Mouse (Mus musculus): ENCODE data around the gene Nfic. TPM values are rescaled to one million over a fixed set of nuclear protein-coding genes. Genes with fewer than 3 reads are reported as not detected.
A peak's percentile ranks its signal among the peaks of the same experiment; 100 is the strongest.

Gene Nfic
- polyA plus RNA-seq, 1 experiment from 2014 or later = 82.8 TPM

GRCm38 (mm10) chr10:81464405-81465264 lies 9.2 kb upstream of the Nfic start:
- Histone ChIP-seq H3K27ac (no peak overlapping the region), H3K36me3 (no peaks in the 10 kb centered on the region), H3K4me2 (replicated peaks) (peak overlapping the region; percentile 61), H3K4me3 (peak overlapping the region; percentile 41), H3K9me3 (no peaks in the 10 kb centered on the region), H3K4me1 (peaks cover 14% of the 10 kb centered on the region), H3K27me3 (peaks cover 100% of the 10 kb centered on the region), H3K9ac (no peak overlapping the region; the same call in 1 of the 2 replicates)
- 4% methylated on average over 28 of the region's 33 CpGs for WGBS
- peak; percentile 62 for ATAC-seq (ENCODE audit: low FRiP score, low read depth)

- H3K9me3 ChIP-seq = no peaks in the 10 kb centered on the region
- no peak for ATAC-seq (ENCODE audit: low FRiP score, low read depth)
- H3K4me2 ChIP-seq (replicated peaks) = 0 out of 2 replicates have a peak overlapping the region, but pooled peaks have one; percentile 61
- peaks cover 100% of the 10 kb centered on the region for H3K27me3 ChIP-seq
- H3K4me1 ChIP-seq = peaks cover 14% of the 10 kb centered on the region
- H3K4me3 ChIP-seq = no peak overlapping the region
- H3K27ac ChIP-seq = no peak overlapping the region
- WGBS = 62% methylated on average over 4 of the region's 4 CpGs
- H3K36me3 ChIP-seq = no peaks in the 10 kb centered on the region
- no peak overlapping the region for H3K9ac ChIP-seq
These were observed 8.1 kb upstream of the Nfic start for GRCm38 (mm10) chr10:81463531-81463930.

GRCm38 (mm10) chr10:81462917-81463316 lies 7.5 kb upstream of the Nfic start:
- Histone ChIP-seq H3K9me3 (no peaks in the 10 kb centered on the region), H3K9ac (no peak overlapping the region), H3K27me3 (peaks cover 100% of the 10 kb centered on the region), H3K4me3 (no peak overlapping the region), H3K4me1 (peaks cover 14% of the 10 kb centered on the region), H3K27ac (no peak overlapping the region), H3K36me3 (no peaks in the 10 kb centered on the region), H3K4me2 (replicated peaks) (no peak overlapping the region)
- 75% methylated on average over 7 of the region's 7 CpGs for WGBS
- no peak for ATAC-seq (ENCODE audit: low FRiP score, low read depth)

GRCm38 (mm10) chr10:81462415-81462804 lies 7.0 kb upstream of the Nfic start:
- no peak for ATAC-seq (ENCODE audit: low FRiP score, low read depth)
- no peaks in the 10 kb centered on the region for H3K9me3 ChIP-seq
- no peak overlapping the region for H3K4me2 ChIP-seq (replicated peaks)
- peak overlapping the region; percentile 8; the same call in 1 of the 2 replicates for H3K4me3 ChIP-seq
- H3K4me1 ChIP-seq = peaks cover 14% of the 10 kb centered on the region
- WGBS = 37% methylated on average over 7 of the region's 7 CpGs
- peaks cover 100% of the 10 kb centered on the region for H3K27me3 ChIP-seq
- H3K27ac ChIP-seq = no peak overlapping the region
- no peak overlapping the region for H3K9ac ChIP-seq
- no peaks in the 10 kb centered on the region for H3K36me3 ChIP-seq

- H3K27ac ChIP-seq = no peak overlapping the region
- H3K4me3 ChIP-seq = peak overlapping the region; percentile 8; the same call in 1 of the 2 replicates
- H3K4me2 ChIP-seq (replicated peaks) = peak overlapping the region; percentile 37; the same call in 1 of the 2 replicates
- peaks cover 14% of the 10 kb centered on the region for H3K4me1 ChIP-seq
- no peak for ATAC-seq (ENCODE audit: low FRiP score, low read depth)
- H3K9ac ChIP-seq = no peak overlapping the region
- peaks cover 100% of the 10 kb centered on the region for H3K27me3 ChIP-seq
- WGBS = 6% methylated on average over 16 of the region's 16 CpGs
- no peaks in the 10 kb centered on the region for H3K36me3 ChIP-seq
- H3K9me3 ChIP-seq = no peaks in the 10 kb centered on the region
These were observed 6.4 kb upstream of the Nfic start for GRCm38 (mm10) chr10:81461673-81462414.

- H3K27me3 ChIP-seq = peaks cover 100% of the 10 kb centered on the region
- H3K4me1 ChIP-seq = peaks cover 14% of the 10 kb centered on the region
- ATAC-seq (ENCODE audit: low FRiP score, low read depth) = no peak
- no peak overlapping the region for H3K4me2 ChIP-seq (replicated peaks)
- H3K36me3 ChIP-seq = no peaks in the 10 kb centered on the region
- H3K9me3 ChIP-seq = no peaks in the 10 kb centered on the region
- H3K27ac ChIP-seq = no peak overlapping the region
- H3K4me3 ChIP-seq = no peak overlapping the region
- no peak overlapping the region for H3K9ac ChIP-seq
- 37% methylated on average over 11 of the region's 11 CpGs for WGBS
These were observed 5.5 kb upstream of the Nfic start for GRCm38 (mm10) chr10:81460951-81461350.

- H3K4me2 ChIP-seq (replicated peaks) = no peak overlapping the region
- peaks cover 14% of the 10 kb centered on the region for H3K4me1 ChIP-seq
- no peak overlapping the region for H3K9ac ChIP-seq
- H3K9me3 ChIP-seq = no peaks in the 10 kb centered on the region
- H3K36me3 ChIP-seq = no peaks in the 10 kb centered on the region
- ATAC-seq (ENCODE audit: low FRiP score, low read depth) = no peak
- H3K27me3 ChIP-seq = peaks cover 100% of the 10 kb centered on the region
- H3K27ac ChIP-seq = no peak overlapping the region
- 28% methylated on average over 20 of the region's 20 CpGs for WGBS
- H3K4me3 ChIP-seq = no peak overlapping the region
These were observed 5.0 kb upstream of the Nfic start for GRCm38 (mm10) chr10:81460471-81460870.

- no peak for ATAC-seq (ENCODE audit: low FRiP score, low read depth)
- WGBS = 58% methylated on average over 21 of the region's 21 CpGs
- Histone ChIP-seq H3K4me1 (peaks cover 10% of the 10 kb centered on the region), H3K4me3 (no peak overlapping the region), H3K27ac (no peak overlapping the region), H3K9ac (no peak overlapping the region), H3K4me2 (replicated peaks) (no peak overlapping the region), H3K27me3 (peaks cover 100% of the 10 kb centered on the region), H3K9me3 (no peaks in the 10 kb centered on the region), H3K36me3 (no peaks in the 10 kb centered on the region)
These were observed 4.0 kb upstream of the Nfic start for GRCm38 (mm10) chr10:81459399-81459798.

GRCm38 (mm10) chr10:81458267-81458666 lies 2.8 kb upstream of the Nfic start:
- WGBS = 77% methylated on average over 6 of the region's 6 CpGs
- no peak for ATAC-seq (ENCODE audit: low FRiP score, low read depth)

GRCm38 (mm10) chr10:81457624-81458023 lies 2.2 kb upstream of the Nfic start:
- WGBS = 78% methylated on average over 8 of the region's 8 CpGs
- ATAC-seq (ENCODE audit: low FRiP score, low read depth) = no peak

More at GRCm38 (mm10) chr10:81458267-81458666, 2.8 kb upstream of the Nfic start:
- H3K27ac ChIP-seq = no peak overlapping the region
- no peaks in the 10 kb centered on the region for H3K9me3 ChIP-seq
- H3K4me1 ChIP-seq = peaks cover 6% of the 10 kb centered on the region; the same call in 1 of the 2 replicates
- H3K27me3 ChIP-seq = peaks cover 100% of the 10 kb centered on the region
- H3K4me3 ChIP-seq = no peak overlapping the region
- H3K9ac ChIP-seq = no peak overlapping the region
- H3K36me3 ChIP-seq = no peaks in the 10 kb centered on the region
- no peak overlapping the region for H3K4me2 ChIP-seq (replicated peaks)

GRCm38 (mm10) chr10:81456983-81457563 lies 1.6 kb upstream of the Nfic start:
- 49% methylated on average over 12 of the region's 12 CpGs for WGBS
- ATAC-seq (ENCODE audit: low FRiP score, low read depth) = no peak

More at GRCm38 (mm10) chr10:81457624-81458023, 2.2 kb upstream of the Nfic start:
- Histone ChIP-seq H3K4me3 (no peak overlapping the region), H3K27ac (no peak overlapping the region), H3K4me2 (replicated peaks) (no peak overlapping the region), H3K27me3 (peaks cover 100% of the 10 kb centered on the region), H3K9ac (no peak overlapping the region), H3K9me3 (no peaks in the 10 kb centered on the region), H3K36me3 (no peaks in the 10 kb centered on the region), H3K4me1 (peaks cover 11% of the 10 kb centered on the region)

GRCm38 (mm10) chr10:81454106-81454505 lies 1.3 kb downstream of the Nfic start:
- 70% methylated on average over 2 of the region's 2 CpGs for WGBS
- no peak overlapping the region for H3K27ac ChIP-seq
- no peak overlapping the region for H3K4me2 ChIP-seq (replicated peaks)
- no peak overlapping the region for H3K9ac ChIP-seq
- ATAC-seq (ENCODE audit: low FRiP score, low read depth) = no peak
- peaks cover 10% of the 10 kb centered on the region; the same call in 1 of the 2 replicates for H3K4me1 ChIP-seq
- H3K4me3 ChIP-seq = no peak overlapping the region
- H3K36me3 ChIP-seq = no peaks in the 10 kb centered on the region
- H3K9me3 ChIP-seq = no peaks in the 10 kb centered on the region
- peaks cover 89% of the 10 kb centered on the region for H3K27me3 ChIP-seq

More at GRCm38 (mm10) chr10:81456983-81457563, 1.6 kb upstream of the Nfic start:
- H3K27ac ChIP-seq = no peak overlapping the region
- no peaks in the 10 kb centered on the region for H3K9me3 ChIP-seq
- no peaks in the 10 kb centered on the region for H3K36me3 ChIP-seq
- H3K4me1 ChIP-seq = peaks cover 15% of the 10 kb centered on the region
- peaks cover 100% of the 10 kb centered on the region for H3K27me3 ChIP-seq
- H3K4me3 ChIP-seq = no peak overlapping the region
- H3K9ac ChIP-seq = no peak overlapping the region
- no peak overlapping the region for H3K4me2 ChIP-seq (replicated peaks)
